ENCODE assay signal across 1 mouse cellular context in the genomic region with DNA sequence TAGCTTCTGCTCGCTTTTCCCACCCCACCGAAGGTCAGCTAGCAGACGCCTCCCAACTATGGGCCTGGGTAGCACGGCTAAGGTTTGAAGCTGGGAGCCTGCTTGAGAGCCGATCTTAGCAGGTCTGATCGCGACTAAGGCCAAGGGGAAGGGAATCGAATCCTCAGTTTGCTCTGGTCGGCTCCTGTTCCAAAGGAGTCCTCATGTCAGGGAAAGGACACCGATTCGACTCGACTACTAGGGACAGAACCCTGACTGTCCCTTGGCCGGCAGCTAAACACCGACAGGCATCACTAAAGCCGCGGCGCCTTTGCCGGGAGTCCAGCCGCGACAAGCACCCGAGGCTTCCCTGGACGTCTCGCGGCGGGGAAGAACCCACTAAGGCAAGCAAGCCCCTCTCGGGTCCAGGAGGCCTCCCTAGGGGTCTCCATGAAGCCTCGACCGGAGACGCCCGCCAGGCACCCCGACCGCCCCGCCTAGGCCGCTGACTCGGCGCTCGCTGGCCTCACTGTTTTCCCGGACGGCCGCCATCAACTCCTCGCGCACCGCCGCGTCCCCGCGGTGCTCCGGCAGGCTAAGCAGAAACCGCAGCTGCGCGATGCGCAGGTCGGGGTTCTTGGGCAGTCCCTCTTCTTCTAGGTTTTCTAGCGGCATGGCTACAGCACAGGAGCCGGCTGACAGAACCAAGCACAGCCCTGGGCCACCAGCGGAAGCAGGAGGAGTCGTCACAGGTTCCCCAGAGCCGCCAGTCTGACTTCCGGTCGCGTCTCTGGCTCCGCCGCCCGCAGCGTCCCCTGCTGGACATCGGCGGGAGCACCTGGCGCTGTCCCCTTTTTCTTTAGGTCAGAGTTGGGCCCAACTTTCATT.
TF ChIP-seq lines count a peak whose summit lies in the region.

Psmd6 (minus strand) TSS at position 755 of the 867 bp plus-strand sequence.

TF ChIP-seq in MEL, 35 proteins besides CTCF, POLR2A, EP300 and RAD21 (continued from another document):
- no peak for TF ChIP-seq MYC (IDR thresholded peaks at IDR 0.05; ENCODE audit: low read depth, low read length)
- TF ChIP-seq SMC3 (IDR thresholded peaks at IDR 0.05; ENCODE audit: low read depth, low read length) = peak; percentile 49
- TF ChIP-seq TBP (IDR thresholded peaks at IDR 0.05; ENCODE audit: low read depth, low read length) = peak; percentile 75
- peak; percentile 33; the same call in 1 of the 2 replicates for TF ChIP-seq MAX (IDR thresholded peaks at IDR 0.05; ENCODE audit: low read length)
